Mouse (Mus musculus) stomach, embryonic 15.5 days (tissue): Measurements from ENCODE around the gene Ccdc144b. TPM values are rescaled to one million over a fixed set of nuclear protein-coding genes. Genes with fewer than 3 reads are reported as not detected.

Source experiments
- ATAC-seq: fragments of 200-750 bp; cut with Nextera tagmentation; 2 replicates; pipeline ENCODE4 v1.8.0; 2017; ENCODE audit warnings: low read depth, moderate number of reproducible peaks, moderate TSS enrichment; ENCODE audit not compliant: insufficient read depth, low FRiP score
- H3K27ac ChIP-seq: fragments of 300-500 bp; sonication (generic); 2 replicates; pipeline ENCODE4 v1.5.1; 2015; ENCODE audit warnings: mild to moderate bottlenecking, inconsistent platforms
- H3K27me3 ChIP-seq: fragments of 300-500 bp; sonication (generic); replicated peaks from 2 replicates; pipeline ENCODE4 v1.6.1; 2015; ENCODE audit warnings: inconsistent platforms
- H3K36me3 ChIP-seq: fragments of 300-500 bp; sonication (generic); 2 replicates; pipeline ENCODE4 v1.6.1; 2015; ENCODE audit warnings: inconsistent platforms
- H3K4me1 ChIP-seq: fragments of 300-500 bp; sonication (generic); 2 replicates; pipeline ENCODE4 v1.6.1; 2015; ENCODE audit warnings: inconsistent platforms
- H3K4me2 ChIP-seq: fragments of 300-500 bp; sonication (generic); 2 replicates; pipeline ENCODE4 v1.6.1; 2015; ENCODE audit warnings: mild to moderate bottlenecking, inconsistent platforms
- H3K4me3 ChIP-seq: fragments of 300-500 bp; sonication (generic); replicated peaks from 2 replicates; pipeline ENCODE4 v1.5.1; 2015; ENCODE audit warnings: inconsistent platforms
- H3K9ac ChIP-seq: fragments of 300-500 bp; sonication (generic); 2 replicates; pipeline ENCODE4 v1.6.1; 2015; ENCODE audit warnings: inconsistent platforms
- H3K9me3 ChIP-seq: fragments of 300-500 bp; sonication (generic); 2 replicates; pipeline ENCODE4 v1.6.1; 2016; ENCODE audit warnings: inconsistent platforms
- WGBS: fragments of 180-500 bp; shearing (Covaris S2); methylation state at CpG from one replicate; pipeline ENCODE4 v1.1.7; 2015; 5-methylcytosine and 5-hydroxymethylcytosine counted together
- polyA plus RNA-seq: library from polyadenylated mRNA; unstranded; fragments of >200 nt; fragmentation: Nextera tagmentation; extraction: Ambion mirVana; gene quantifications from 2 replicates; pipeline ENCODE4 v1.2.1, GENCODE M21; 2015

Gene Ccdc144b
- polyA plus RNA-seq, 1 experiment from 2014 or later, result not detected

DNA sequence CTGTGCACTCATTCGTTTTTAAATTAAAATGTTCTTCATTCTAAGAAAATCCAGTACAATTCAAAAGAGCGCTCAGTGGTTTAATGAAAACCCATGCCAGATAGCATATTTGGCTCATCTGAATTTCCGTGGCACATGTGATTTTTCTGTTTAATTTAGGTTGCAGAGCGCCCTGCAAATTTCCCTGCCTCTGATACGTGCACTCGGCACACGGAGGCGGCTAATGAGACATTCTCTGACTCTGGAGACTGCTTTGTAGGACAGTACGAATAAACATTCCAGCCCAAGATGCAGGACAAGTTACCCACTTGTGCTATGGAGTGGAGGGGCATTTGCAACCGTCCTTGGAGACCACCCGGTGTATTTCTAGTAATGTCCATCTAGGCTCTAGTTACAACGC is 82.2 kb downstream of the Ccdc144b start:
- Histone ChIP-seq H3K27me3 (no peaks in the 10 kb centered on the region), H3K27ac (no peak overlapping the region), H3K9me3 (no peaks in the 10 kb centered on the region), H3K9ac (no peak overlapping the region), H3K36me3 (peaks cover 17% of the 10 kb centered on the region; the same call in 1 of the 2 replicates), H3K4me3 (no peak overlapping the region), H3K4me2 (no peak overlapping the region), H3K4me1 (no peaks in the 10 kb centered on the region)
- ATAC-seq, result no peak
- 92% methylated on average over 12 of the region's 12 CpGs for WGBS

DNA sequence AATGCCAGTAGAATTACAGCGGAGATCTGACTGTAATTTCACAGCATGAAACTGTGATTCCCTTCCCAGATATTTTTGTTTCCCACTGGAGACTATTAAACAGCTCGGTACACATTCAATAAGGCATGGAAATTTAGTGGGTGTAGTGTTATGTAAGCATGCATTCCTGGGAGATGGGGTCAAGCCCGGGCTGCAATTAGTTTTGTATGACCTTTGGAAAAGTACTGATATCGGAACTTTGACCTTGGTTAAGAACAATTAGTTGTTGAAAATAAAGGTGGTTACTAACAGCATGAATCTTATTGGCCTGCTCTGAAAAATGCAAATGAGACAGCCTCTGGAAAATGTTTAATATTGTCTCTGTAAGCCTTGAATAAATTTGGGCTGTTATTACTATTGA is 82.9 kb downstream of the Ccdc144b start:
- Histone ChIP-seq H3K4me2 (no peak overlapping the region), H3K4me1 (no peaks in the 10 kb centered on the region), H3K9me3 (no peaks in the 10 kb centered on the region), H3K27me3 (no peaks in the 10 kb centered on the region), H3K27ac (no peak overlapping the region), H3K4me3 (no peak overlapping the region), H3K36me3 (peaks cover 17% of the 10 kb centered on the region; the same call in 1 of the 2 replicates), H3K9ac (no peak overlapping the region)
- 81% methylated on average over 4 of the region's 4 CpGs for WGBS
- no peak for ATAC-seq

DNA sequence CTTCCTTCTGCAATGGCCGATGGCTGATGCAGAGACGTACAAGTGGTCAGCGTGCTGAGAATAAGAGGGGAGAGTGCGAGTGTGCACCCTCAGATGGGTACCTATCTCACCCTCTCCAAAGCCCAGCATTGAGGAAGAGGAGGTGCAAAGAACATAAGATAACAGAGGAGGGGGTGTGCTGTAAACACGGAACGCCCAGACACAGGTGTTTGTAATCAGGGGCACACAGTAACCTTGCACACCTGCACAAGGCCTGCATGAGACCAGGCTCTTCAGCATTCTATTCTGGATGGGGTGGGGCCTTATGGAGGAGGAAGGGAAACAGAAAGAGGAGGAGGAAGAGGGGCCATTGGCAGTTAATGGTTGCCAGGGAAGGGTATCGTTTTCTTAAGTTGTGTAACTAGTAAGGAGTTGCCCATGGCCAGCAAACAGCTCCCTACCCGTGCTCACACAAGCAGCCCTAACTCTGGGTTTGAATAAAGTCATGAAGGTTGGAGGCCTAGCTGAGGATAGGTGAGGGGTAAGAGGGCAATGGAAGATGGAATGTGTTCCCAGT is 85.9 kb downstream of the Ccdc144b start:
- Histone ChIP-seq H3K27ac (no peak overlapping the region), H3K9ac (no peak overlapping the region), H3K4me3 (no peak overlapping the region), H3K36me3 (peaks cover 20% of the 10 kb centered on the region; the same call in 1 of the 2 replicates), H3K4me1 (no peaks in the 10 kb centered on the region), H3K4me2 (no peak overlapping the region), H3K27me3 (no peaks in the 10 kb centered on the region), H3K9me3 (no peaks in the 10 kb centered on the region)
- ATAC-seq, result no peak
- whole genome bisulfite sequencing, result 84% methylated on average over 8 of the region's 8 CpGs

DNA sequence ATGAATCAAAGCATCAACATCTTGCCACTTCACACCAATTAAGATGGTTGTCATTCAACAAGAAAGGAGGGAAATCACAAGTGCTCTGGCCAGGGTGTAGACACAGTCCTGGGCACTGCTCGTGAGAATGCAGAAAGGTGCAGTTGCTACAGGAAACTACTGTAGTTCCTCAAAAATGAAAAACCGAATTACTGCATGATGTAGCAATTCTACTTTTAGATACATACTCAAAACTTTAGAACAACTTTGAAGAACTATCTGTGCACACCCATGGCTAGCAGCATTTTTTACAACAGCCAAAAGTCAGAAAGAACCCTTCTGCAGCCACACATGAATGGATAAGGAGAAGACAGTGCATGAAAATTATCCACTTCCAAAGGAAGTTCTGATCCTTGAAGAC is 86.9 kb downstream of the Ccdc144b start:
- no peaks in the 10 kb centered on the region for H3K9me3 ChIP-seq
- H3K36me3 ChIP-seq, result peaks cover 11% of the 10 kb centered on the region; the same call in 1 of the 2 replicates
- no peak overlapping the region for H3K4me3 ChIP-seq
- ATAC-seq, result no peak
- WGBS, result 74% methylated on average over 2 of the region's 2 CpGs
- H3K27ac ChIP-seq, result no peak overlapping the region
- H3K4me1 ChIP-seq, result no peaks in the 10 kb centered on the region
- H3K9ac ChIP-seq, result no peak overlapping the region
- H3K4me2 ChIP-seq, result no peak overlapping the region
- H3K27me3 ChIP-seq, result no peaks in the 10 kb centered on the region

DNA sequence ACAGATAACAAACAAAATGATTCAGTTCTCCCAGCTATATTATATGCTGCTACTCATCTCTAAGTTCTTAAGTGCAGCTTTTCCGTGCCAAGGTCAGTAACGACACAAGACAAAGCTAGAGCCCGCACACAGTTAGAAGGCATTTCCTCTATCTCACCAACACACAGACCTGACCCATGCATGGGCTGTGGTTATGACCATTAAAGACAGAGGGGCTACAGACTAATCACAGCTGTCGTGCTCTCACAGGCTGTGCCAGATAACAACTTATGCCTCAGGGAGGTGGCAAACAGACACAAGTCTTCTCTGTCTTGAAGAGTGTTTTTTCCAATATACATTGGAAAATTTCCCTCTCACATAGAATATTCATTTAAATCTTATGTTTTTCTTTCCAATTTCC is 88.4 kb downstream of the Ccdc144b start:
- no peak overlapping the region for H3K27ac ChIP-seq
- no peak for ATAC-seq
- no peak overlapping the region for H3K4me3 ChIP-seq
- no peak overlapping the region for H3K9ac ChIP-seq
- 69% methylated on average over 4 of the region's 4 CpGs for WGBS
- no peak overlapping the region for H3K4me2 ChIP-seq
- no peaks in the 10 kb centered on the region for H3K4me1 ChIP-seq
- 0 out of 2 replicates have a peak, but pooled peaks cover 8% of the 10 kb centered on the region for H3K36me3 ChIP-seq
- H3K9me3 ChIP-seq, result no peaks in the 10 kb centered on the region
- H3K27me3 ChIP-seq, result no peaks in the 10 kb centered on the region

DNA sequence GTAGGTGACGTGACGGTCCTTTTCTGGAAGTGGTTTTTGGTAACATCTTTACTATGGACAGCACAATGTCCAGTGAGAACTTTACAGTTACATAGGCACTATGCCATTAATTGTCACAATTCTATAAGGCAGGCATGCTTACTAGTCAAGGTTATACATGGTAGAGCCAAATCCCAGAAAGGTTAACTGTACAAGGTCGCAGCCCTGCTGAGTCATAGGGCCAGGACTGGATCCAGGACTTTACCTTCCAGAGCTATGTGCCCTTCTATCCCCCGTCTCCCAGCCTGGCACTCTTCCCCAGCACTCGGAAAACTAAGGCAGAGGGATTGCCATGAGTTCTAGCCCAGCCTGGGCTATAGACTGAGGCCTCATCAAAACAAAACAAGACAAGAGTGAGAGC is 89.4 kb downstream of the Ccdc144b start:
- ATAC-seq, result no peak
- H3K27me3 ChIP-seq, result no peaks in the 10 kb centered on the region
- H3K36me3 ChIP-seq, result peaks cover 14% of the 10 kb centered on the region; the same call in 1 of the 2 replicates
- 92% methylated on average over 5 of the region's 5 CpGs for WGBS
- H3K4me1 ChIP-seq, result no peaks in the 10 kb centered on the region
- no peak overlapping the region for H3K4me3 ChIP-seq
- H3K9me3 ChIP-seq, result no peaks in the 10 kb centered on the region
- no peak overlapping the region for H3K4me2 ChIP-seq
- H3K9ac ChIP-seq, result no peak overlapping the region
- H3K27ac ChIP-seq, result no peak overlapping the region

DNA sequence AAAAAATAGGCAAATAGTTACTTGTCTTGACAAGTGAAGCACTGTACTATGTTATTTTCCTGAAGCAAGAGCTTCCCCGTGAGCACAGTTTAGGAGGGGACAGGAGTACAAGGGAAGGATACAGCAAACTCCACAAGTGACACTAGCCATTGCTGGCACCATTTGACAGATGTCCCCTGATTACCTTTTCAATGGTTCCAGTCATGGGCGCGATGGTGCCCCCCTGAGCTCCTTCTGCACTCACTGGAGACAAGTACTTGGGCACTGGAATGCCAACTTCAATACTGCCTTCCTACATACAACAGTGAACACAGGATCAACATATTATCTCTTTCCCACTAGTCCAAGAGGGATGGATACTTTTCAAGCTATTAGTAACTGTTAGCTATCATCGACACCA is 89.9 kb downstream of the Ccdc144b start:
- no peaks in the 10 kb centered on the region for H3K27me3 ChIP-seq
- H3K4me1 ChIP-seq, result no peaks in the 10 kb centered on the region
- no peaks in the 10 kb centered on the region for H3K9me3 ChIP-seq
- no peak for ATAC-seq
- H3K4me2 ChIP-seq, result no peak overlapping the region
- no peak overlapping the region for H3K4me3 ChIP-seq
- WGBS, result 88% methylated on average over 4 of the region's 4 CpGs
- H3K9ac ChIP-seq, result no peak overlapping the region
- peaks cover 15% of the 10 kb centered on the region; the same call in 1 of the 2 replicates for H3K36me3 ChIP-seq
- no peak overlapping the region for H3K27ac ChIP-seq

DNA sequence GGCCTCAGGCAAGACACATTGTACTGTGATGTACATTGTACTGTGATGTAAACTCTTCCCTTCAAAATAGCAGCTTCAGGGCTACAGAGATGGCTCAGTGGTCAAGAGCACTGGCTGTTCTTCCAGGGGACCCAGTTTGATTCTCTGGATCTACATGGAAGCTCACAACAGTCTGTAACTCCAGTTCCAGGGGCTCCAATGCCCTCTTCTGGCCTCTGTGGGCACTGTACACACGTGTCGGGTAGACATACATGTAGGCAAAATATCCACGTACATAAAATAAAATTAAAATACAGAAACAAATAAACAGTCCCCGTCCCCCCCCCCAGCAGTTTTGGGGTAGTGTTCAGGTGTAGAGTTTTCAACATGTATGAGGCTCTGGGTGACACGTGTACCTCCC is 90.4 kb downstream of the Ccdc144b start:
- Histone ChIP-seq H3K4me1 (no peaks in the 10 kb centered on the region), H3K9ac (no peak overlapping the region), H3K27me3 (no peaks in the 10 kb centered on the region), H3K4me2 (no peak overlapping the region), H3K36me3 (peaks cover 15% of the 10 kb centered on the region; the same call in 1 of the 2 replicates), H3K9me3 (no peaks in the 10 kb centered on the region), H3K27ac (no peak overlapping the region), H3K4me3 (no peak overlapping the region)
- no peak for ATAC-seq
- WGBS, result 88% methylated on average over 5 of the region's 5 CpGs

Other genes with a start within 250 kb of the Ccdc144b start
- gene Dcun1d1, start 116.1 kb downstream of the Ccdc144b start, polyA plus RNA-seq, result 93.3 and 104 TPM in 2 replicates
- 32.6 and 35.8 TPM in 2 replicates for gene Mccc1, start 52.9 kb downstream of the Ccdc144b start, polyA plus RNA-seq
- 69.3 and 75.8 TPM in 2 replicates for gene Acad9, start 12.4 kb upstream of the Ccdc144b start, polyA plus RNA-seq
- 5.9 and 7.9 TPM in 2 replicates for gene D3Ertd254e, start 97.5 kb upstream of the Ccdc144b start, polyA plus RNA-seq
- gene Qrfpr, start 168.8 kb upstream of the Ccdc144b start, polyA plus RNA-seq, result 0.12 TPM in 1 of 2 replicates, not detected in the other